Comparison of ENCODE assay signal across 15 mouse cellular contexts in genomic region chr17:4501029-4501428, GRCm38 (mm10).
DNase-seq lines count a peak whose midpoint lies in the region; TF ChIP-seq lines count a peak whose summit lies in the region.
"Had no signal": no experiment of that assay in that cellular context is flagged by ENCODE, and none has a peak within 500 bp of the region (broad histone marks: within the 10 kb centered on the region; RNA-seq: fewer than 3 reads in every experiment).

No protein-coding gene starts in this region.

- peak; percentile 51 for DNase-seq in gastrocnemius, postnatal 14 days
- no peak for DNase-seq in gastrocnemius, adult 18-20 months (ENCODE audit: low spot score)
- DNase-seq in left cerebral cortex, postnatal 4 days: peak; percentile 23
- DNase-seq in left cerebral cortex, postnatal 36 days (ENCODE audit: low spot score in 2 of 2): no peak
- peak; percentile 15 for DNase-seq in Muller cell, postnatal 12 days (ENCODE audit: inconsistent ontology term)
- DNase-seq in brain, embryonic 14.5 days (ENCODE audit: low read depth): peak; percentile 50
- no peak for DNase-seq in heart, adult 9 months (ENCODE audit: low spot score in 2 of 2)
- DNase-seq: adrenal gland, adult 8-10 months; adrenal gland, postnatal 36 days; cerebellum, adult 11 months; cerebellum, adult 8-10 months; cerebellum, postnatal 25 days; gastrocnemius, postnatal 36 days; heart, adult 11 months; heart, postnatal 4 days had no signal

- no peak for TF ChIP-seq POLR2A in brain, embryonic 14.5 days (IDR thresholded peaks at IDR 0.05; ENCODE audit: borderline replicate concordance, extremely low read depth, insufficient read depth, insufficient read length, poor library complexity, severe bottlenecking)

- intact Hi-C loops in gastrocnemius, postnatal 14 days (cut with DNase I; ENCODE audit: low total_unique reads): no loop called here
- intact Hi-C loops in left cerebral cortex, postnatal 4 days (cut with DNase I): no loop called here
- intact Hi-C loops in left cerebral cortex, postnatal 36 days (cut with DNase I): no loop called here

- no peak for TF ChIP-seq CTCF in brain, embryonic 14.5 days (IDR thresholded peaks at IDR 0.05; ENCODE audit: borderline replicate concordance, extremely low read depth, insufficient read depth, insufficient read length)

Comparison
In these comparisons a context has a peak if more than half of its experiments do, and no peak if none do; other contexts are left out.
1. DNase-seq: peak in gastrocnemius, postnatal 14 days (single experiment), left cerebral cortex, postnatal 4 days (single experiment), Muller cell, postnatal 12 days (single experiment) and brain, embryonic 14.5 days (single experiment); none in gastrocnemius, adult 18-20 months (single experiment), left cerebral cortex, postnatal 36 days (0 of 2) and heart, adult 9 months (0 of 2).